Mouse (Mus musculus) limb, embryonic 14.5 days (tissue): ENCODE data around the gene Fbxw2. TPM values are rescaled to one million over a fixed set of nuclear protein-coding genes. Genes with fewer than 3 reads are reported as not detected.
"Not testable (repeated sequence)": the region's sequence is repeated elsewhere in the genome, so short reads cannot be mapped to it uniquely, and the experiment has no call there.

Source experiments
- ATAC-seq: fragments of 200-750 bp; cut with Nextera tagmentation; 2 replicates; pipeline ENCODE4 v1.8.0; 2017; ENCODE audit warnings: low read depth, moderate number of reproducible peaks, moderate TSS enrichment; ENCODE audit not compliant: low FRiP score
- DNase-seq: peaks from one replicate; pipeline ENCODE4 v3.0.0-alpha.2; 2015; ENCODE audit warnings: low spot score
- H3K27ac ChIP-seq: fragments of 300-500 bp; sonication (generic); replicated peaks from 2 replicates; pipeline ENCODE4 v1.5.1; 2014; ENCODE audit warnings: low read depth, mild to moderate bottlenecking, low read length, moderate library complexity, mixed read lengths
- H3K27me3 ChIP-seq: fragments of 300-500 bp; sonication (generic); 2 replicates; pipeline ENCODE4 v1.6.1; 2014; ENCODE audit warnings: low read length, mixed read lengths; ENCODE audit not compliant: control insufficient read depth, insufficient read depth
- H3K36me3 ChIP-seq: fragments of 300-500 bp; sonication (generic); 2 replicates; pipeline ENCODE4 v1.6.1; 2014; ENCODE audit warnings: mild to moderate bottlenecking, low read length, moderate library complexity, mixed read lengths; ENCODE audit not compliant: control insufficient read depth, insufficient read depth
- H3K4me1 ChIP-seq: fragments of 300-500 bp; sonication (generic); 2 replicates; pipeline ENCODE4 v1.6.1; 2014; ENCODE audit warnings: antibody characterized with exemption, low read length, mixed read lengths; ENCODE audit not compliant: control insufficient read depth, insufficient read depth
- H3K4me2 ChIP-seq: fragments of 300-500 bp; sonication (generic); replicated peaks from 2 replicates; pipeline ENCODE4 v1.6.1; 2014; ENCODE audit warnings: low read depth, mild to moderate bottlenecking, low read length, moderate library complexity; ENCODE audit not compliant: severe bottlenecking
- H3K4me3 ChIP-seq: fragments of 300-500 bp; sonication (generic); replicated peaks from 2 replicates; pipeline ENCODE4 v1.5.1; 2014; ENCODE audit warnings: low read length
- H3K9ac ChIP-seq: fragments of 300-500 bp; sonication (generic); 2 replicates; pipeline ENCODE4 v1.6.1; 2014; ENCODE audit warnings: mild to moderate bottlenecking, low read depth, low read length, moderate library complexity; ENCODE audit not compliant: severe bottlenecking
- H3K9me3 ChIP-seq: fragments of 300-500 bp; sonication (generic); 2 replicates; pipeline ENCODE4 v1.6.1; 2016; ENCODE audit warnings: low read length; ENCODE audit not compliant: control insufficient read depth
- POLR2A ChIP-seq: fragments of 200-500 bp; IDR thresholded peaks from 2 replicates; pipeline ENCODE4 v1.8.0; 2012; ENCODE audit warnings: inconsistent platforms, mild to moderate bottlenecking, moderate library complexity, borderline replicate concordance; ENCODE audit not compliant: insufficient read depth, insufficient read length; ENCODE audit errors: extremely low read depth
- WGBS: fragments of 180-500 bp; shearing (Covaris S2); extraction: QIAGEN DNeasy Blood & Tissue Kit; methylation state at CpG from one replicate; pipeline ENCODE4 v1.1.7; 2014; 5-methylcytosine and 5-hydroxymethylcytosine counted together
- polyA plus RNA-seq, 2 experiments: library from polyadenylated mRNA; depleted of rRNA in 1 of 2; stranded (reverse) in 1 of 2; unstranded in 1 of 2; fragments of >200 nt; fragmentation: Nextera tagmentation in 1 of 2; extraction: Ambion mirVana in 1 of 2; gene quantifications; 2 replicates each; pipeline versions ENCODE4 v1.2.1 to v1.2.3; 2012 to 2014

Fbxw2 gene
- polyA plus RNA-seq, 2 experiments: 55.1 to 68.3 TPM

GRCm38 (mm10) chr2:34841706-34842105, 15.6 kb upstream of the Fbxw2 start:
- Histone ChIP-seq H3K27ac (no peak overlapping the region), H3K9me3 (no peaks in the 10 kb centered on the region), H3K27me3 (no peaks in the 10 kb centered on the region), H3K4me2 (no peak overlapping the region), H3K36me3 (no peaks in the 10 kb centered on the region), H3K4me1 (no peaks in the 10 kb centered on the region), H3K4me3 (no peak overlapping the region), H3K9ac (no peak overlapping the region)
- 91% methylated on average over 8 of the region's 8 CpGs for WGBS
- TF ChIP-seq POLR2A: no peak
- ATAC-seq (no peak), DNase-seq (no peak)

- DNase-seq, H3K4me1 ChIP-seq, H3K36me3 ChIP-seq, H3K4me3 ChIP-seq, ATAC-seq, H3K4me2 ChIP-seq, H3K27ac ChIP-seq, H3K9ac ChIP-seq, H3K27me3 ChIP-seq, H3K9me3 ChIP-seq: not testable (repeated sequence)
- 83% methylated on average over 5 of the region's 5 CpGs for WGBS
Observed at GRCm38 (mm10) chr2:34840143-34840542, 14.0 kb upstream of the Fbxw2 start.

GRCm38 (mm10) chr2:34835669-34836068, 9.6 kb upstream of the Fbxw2 start:
- ATAC-seq (no peak), DNase-seq (no peak)
- no peak overlapping the region for H3K4me3 ChIP-seq
- 75% methylated on average over 3 of the region's 3 CpGs for WGBS
- H3K27me3 ChIP-seq: no peaks in the 10 kb centered on the region
- H3K9ac ChIP-seq: no peak overlapping the region
- no peaks in the 10 kb centered on the region for H3K36me3 ChIP-seq
- H3K27ac ChIP-seq: no peak overlapping the region
- TF ChIP-seq POLR2A: no peak
- H3K9me3 ChIP-seq: no peaks in the 10 kb centered on the region
- H3K4me2 ChIP-seq: no peak overlapping the region
- no peaks in the 10 kb centered on the region for H3K4me1 ChIP-seq

GRCm38 (mm10) chr2:34833624-34834023, 7.5 kb upstream of the Fbxw2 start:
- Histone ChIP-seq H3K27ac (no peak overlapping the region), H3K27me3 (no peaks in the 10 kb centered on the region), H3K9me3 (no peaks in the 10 kb centered on the region; the same call in 1 of the 2 replicates), H3K4me2 (no peak overlapping the region), H3K9ac (no peak overlapping the region), H3K4me1 (no peaks in the 10 kb centered on the region), H3K4me3 (no peak overlapping the region), H3K36me3 (no peaks in the 10 kb centered on the region)
- no peak for TF ChIP-seq POLR2A
- ATAC-seq (no peak), DNase-seq (no peak)
- 89% methylated on average over 17 of the region's 17 CpGs for WGBS

- not testable (repeated sequence) for H3K27me3 ChIP-seq, DNase-seq, H3K27ac ChIP-seq, H3K9ac ChIP-seq, ATAC-seq, H3K36me3 ChIP-seq, H3K4me2 ChIP-seq, H3K9me3 ChIP-seq, H3K4me3 ChIP-seq, H3K4me1 ChIP-seq
- WGBS: 67% methylated on average over 11 of the region's 11 CpGs
Observed at GRCm38 (mm10) chr2:34832766-34833457, 6.8 kb upstream of the Fbxw2 start, which contains the start of gene Gm34653. Gene Gm34653 (plus strand): TSS chr2:34833007.

GRCm38 (mm10) chr2:34830066-34830465, 4.0 kb upstream of the Fbxw2 start:
- not testable (repeated sequence) for H3K9me3 ChIP-seq, H3K4me1 ChIP-seq, H3K4me3 ChIP-seq, H3K4me2 ChIP-seq, H3K9ac ChIP-seq, DNase-seq, H3K27me3 ChIP-seq, H3K27ac ChIP-seq, ATAC-seq, H3K36me3 ChIP-seq
- 95% methylated on average over 16 of the region's 17 CpGs for WGBS
